Mouse (Mus musculus): Measurements from ENCODE around the gene Eef1akmt2.

DNA sequence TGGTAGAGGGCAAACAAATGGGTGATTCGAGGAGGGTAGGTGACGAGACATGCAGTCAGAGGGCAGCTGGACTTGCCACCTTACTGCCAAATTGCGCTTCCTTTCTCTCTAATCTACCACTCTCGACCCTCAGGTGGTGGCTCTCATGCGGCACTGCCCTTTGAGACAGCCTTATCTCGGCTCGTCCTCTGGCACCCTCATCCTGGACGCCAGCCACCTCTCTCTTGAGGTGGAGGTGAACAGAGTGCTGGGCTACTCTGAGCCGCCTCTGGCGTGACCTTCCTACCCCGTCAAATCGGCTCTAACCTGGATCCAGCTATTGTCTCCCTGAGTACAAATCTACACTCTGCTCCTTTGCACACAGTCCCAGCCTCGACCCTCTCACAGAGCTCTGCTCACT lies 73.8 kb downstream of the Eef1akmt2 start:
- TF ChIP-seq CTCF (IDR thresholded peaks at IDR 0.05; ENCODE audit: insufficient read depth, low read length) (no peak), POLR2A (IDR thresholded peaks at IDR 0.05; ENCODE audit: borderline replicate concordance, extremely low read depth, low read depth, low read length) (no peak)
